Mouse (Mus musculus) stomach, embryonic 14.5 days (tissue): ENCODE measurements at regions not wholly inside any gene's neighbourhood (a gene's known extent, or its start where the extent isn't known, plus 50 kb on each side); places are given as distances from the start of the nearest gene placed in this dataset.

Experiments used
- ATAC-seq: fragments of 200-750 bp; cut with Nextera tagmentation; 2 replicates; pipeline ENCODE4 v1.8.0; 2017; ENCODE audit warnings: low read depth, moderate TSS enrichment; ENCODE audit not compliant: insufficient number of reproducible peaks, insufficient read depth, low FRiP score
- H3K27ac ChIP-seq: fragments of 300-500 bp; sonication (generic); 2 replicates; pipeline ENCODE4 v1.5.1; 2014; ENCODE audit warnings: mild to moderate bottlenecking, low read length, moderate library complexity, mixed read lengths
- H3K27me3 ChIP-seq: fragments of 300-500 bp; sonication (generic); 2 replicates; pipeline ENCODE4 v1.6.1; 2014; ENCODE audit warnings: low read length, control low read depth, mixed read lengths; ENCODE audit not compliant: control insufficient read depth, insufficient read depth
- H3K36me3 ChIP-seq: fragments of 300-500 bp; sonication (generic); 2 replicates; pipeline ENCODE4 v1.6.1; 2014; ENCODE audit warnings: mild to moderate bottlenecking, control low read depth, low read length, moderate library complexity, mixed read lengths; ENCODE audit not compliant: control insufficient read depth, insufficient read depth
- H3K4me1 ChIP-seq: fragments of 300-500 bp; sonication (generic); 2 replicates; pipeline ENCODE4 v1.6.1; 2014; ENCODE audit warnings: low read length, control low read depth, mixed read lengths; ENCODE audit not compliant: control insufficient read depth, insufficient read depth
- H3K4me2 ChIP-seq: fragments of 300-500 bp; sonication (generic); replicated peaks from 2 replicates; pipeline ENCODE4 v1.6.1; 2014; ENCODE audit warnings: low read depth, low read length, control low read depth
- H3K4me3 ChIP-seq: fragments of 300-500 bp; sonication (generic); 2 replicates; pipeline ENCODE4 v1.5.1; 2014; ENCODE audit warnings: low read depth, low read length, control low read depth
- H3K9ac ChIP-seq: fragments of 300-500 bp; sonication (generic); replicated peaks from 2 replicates; pipeline ENCODE4 v1.6.1; 2014; ENCODE audit warnings: low read depth, mild to moderate bottlenecking, control low read depth, low read length, moderate library complexity, mixed read lengths
- H3K9me3 ChIP-seq: fragments of 300-500 bp; sonication (generic); 2 replicates; pipeline ENCODE4 v1.6.1; 2016; ENCODE audit warnings: low read depth, low read length, control low read depth; ENCODE audit not compliant: control insufficient read depth
- WGBS: fragments of 180-500 bp; shearing (Covaris S2); extraction: QIAGEN DNeasy Blood & Tissue Kit; methylation state at CpG from one replicate; pipeline ENCODE4 v1.1.7; 2014; 5-methylcytosine and 5-hydroxymethylcytosine counted together

- no peak overlapping the region for H3K4me2 ChIP-seq
- no peaks in the 10 kb centered on the region for H3K9me3 ChIP-seq
- H3K36me3 ChIP-seq = no peaks in the 10 kb centered on the region
- H3K4me3 ChIP-seq = no peak overlapping the region
- no peaks in the 10 kb centered on the region for H3K27me3 ChIP-seq
- 12% methylated on average over 5 of the region's 5 CpGs for WGBS
- H3K27ac ChIP-seq = no peak overlapping the region
- H3K9ac ChIP-seq = no peak overlapping the region
- H3K4me1 ChIP-seq = no peaks in the 10 kb centered on the region
- no peak for ATAC-seq
Measured at GRCm38 (mm10) chr10:38875667-38876245, 54.2 kb upstream of the Rfpl4b start.

GRCm38 (mm10) chr10:38879271-38879670 lies 57.7 kb upstream of the Rfpl4b start:
- no peaks in the 10 kb centered on the region for H3K27me3 ChIP-seq
- H3K27ac ChIP-seq = no peak overlapping the region
- H3K4me2 ChIP-seq = no peak overlapping the region
- no peak overlapping the region for H3K4me3 ChIP-seq
- no peaks in the 10 kb centered on the region for H3K36me3 ChIP-seq
- no peak overlapping the region for H3K9ac ChIP-seq
- WGBS = 90% methylated on average over 7 of the region's 7 CpGs
- no peak for ATAC-seq
- H3K4me1 ChIP-seq = no peaks in the 10 kb centered on the region
- H3K9me3 ChIP-seq = no peaks in the 10 kb centered on the region

GRCm38 (mm10) chr10:38880642-38881187 lies 59.1 kb upstream of the Rfpl4b start:
- no peaks in the 10 kb centered on the region for H3K36me3 ChIP-seq
- WGBS = 47% methylated on average over 7 of the region's 7 CpGs
- no peak overlapping the region for H3K27ac ChIP-seq

GRCm38 (mm10) chr10:38882154-38882553 lies 60.6 kb upstream of the Rfpl4b start:
- Histone ChIP-seq H3K27me3 (no peaks in the 10 kb centered on the region), H3K9me3 (no peaks in the 10 kb centered on the region), H3K36me3 (no peaks in the 10 kb centered on the region), H3K4me3 (no peak overlapping the region), H3K4me2 (no peak overlapping the region), H3K9ac (no peak overlapping the region), H3K4me1 (no peaks in the 10 kb centered on the region), H3K27ac (no peak overlapping the region)
- WGBS = 64% methylated on average over 6 of the region's 6 CpGs
- no peak for ATAC-seq

More at GRCm38 (mm10) chr10:38880642-38881187, 59.1 kb upstream of the Rfpl4b start:
- H3K9me3 ChIP-seq = no peaks in the 10 kb centered on the region
- no peak overlapping the region for H3K4me2 ChIP-seq
- H3K27me3 ChIP-seq = no peaks in the 10 kb centered on the region
- no peak overlapping the region for H3K4me3 ChIP-seq
- H3K4me1 ChIP-seq = no peaks in the 10 kb centered on the region
- no peak for ATAC-seq
- no peak overlapping the region for H3K9ac ChIP-seq

- H3K4me2 ChIP-seq = no peak overlapping the region
- no peak for ATAC-seq
- WGBS = 72% methylated on average over 2 of the region's 2 CpGs
- no peaks in the 10 kb centered on the region for H3K9me3 ChIP-seq
- H3K27me3 ChIP-seq = no peaks in the 10 kb centered on the region
- H3K27ac ChIP-seq = no peak overlapping the region
- H3K36me3 ChIP-seq = no peaks in the 10 kb centered on the region
- H3K4me3 ChIP-seq = no peak overlapping the region
- H3K4me1 ChIP-seq = no peaks in the 10 kb centered on the region
- no peak overlapping the region for H3K9ac ChIP-seq
Measured at GRCm38 (mm10) chr10:38883816-38884599, 62.4 kb upstream of the Rfpl4b start.

GRCm38 (mm10) chr10:38884641-38885040 lies 63.1 kb upstream of the Rfpl4b start:
- Histone ChIP-seq H3K4me2 (no peak overlapping the region), H3K27me3 (no peaks in the 10 kb centered on the region), H3K36me3 (no peaks in the 10 kb centered on the region), H3K27ac (no peak overlapping the region), H3K4me3 (no peak overlapping the region), H3K4me1 (no peaks in the 10 kb centered on the region), H3K9me3 (no peaks in the 10 kb centered on the region), H3K9ac (no peak overlapping the region)
- no peak for ATAC-seq
- WGBS = 74% methylated on average over 4 of the region's 4 CpGs

- no peak overlapping the region for H3K4me3 ChIP-seq
- whole genome bisulfite sequencing = 51% methylated on average over 2 of the region's 2 CpGs
Measured at GRCm38 (mm10) chr10:38886441-38886840, 64.9 kb upstream of the Rfpl4b start.

GRCm38 (mm10) chr10:38887896-38888295 lies 66.3 kb upstream of the Rfpl4b start:
- Histone ChIP-seq H3K36me3 (no peaks in the 10 kb centered on the region), H3K4me2 (no peak overlapping the region), H3K9me3 (no peaks in the 10 kb centered on the region), H3K9ac (no peak overlapping the region), H3K27me3 (no peaks in the 10 kb centered on the region), H3K4me1 (no peaks in the 10 kb centered on the region), H3K27ac (no peak overlapping the region), H3K4me3 (no peak overlapping the region)
- ATAC-seq = no peak
- 78% methylated on average over 9 of the region's 9 CpGs for WGBS

More at GRCm38 (mm10) chr10:38886441-38886840, 64.9 kb upstream of the Rfpl4b start:
- Histone ChIP-seq H3K9me3 (no peaks in the 10 kb centered on the region), H3K27me3 (no peaks in the 10 kb centered on the region), H3K36me3 (no peaks in the 10 kb centered on the region), H3K27ac (no peak overlapping the region), H3K9ac (no peak overlapping the region), H3K4me2 (no peak overlapping the region), H3K4me1 (no peaks in the 10 kb centered on the region)
- ATAC-seq = no peak
